Comparison of ENCODE assay signal across 9 mouse cellular contexts in genomic region chr3:149075488-149075851, GRCm38 (mm10).
DNase-seq lines count a peak whose midpoint lies in the region; ATAC-seq and TF ChIP-seq lines count a peak whose summit lies in the region.
"Had no signal": no experiment of that assay in that cellular context is flagged by ENCODE, and none has a peak within 500 bp of the region (broad histone marks: within the 10 kb centered on the region; RNA-seq: fewer than 3 reads in every experiment).

No protein-coding gene starts in this region.

- DNase-seq in layer of hippocampus, adult 9-11 months: peak; percentile 11
- no peak for DNase-seq in layer of hippocampus, adult 9-10 months (ENCODE audit: low spot score)
- DNase-seq in hindbrain, postnatal 0 days (ENCODE audit: low spot score): peak; percentile 68
- DNase-seq in gastrocnemius, postnatal 10 days: no peak
- no peak for DNase-seq in urinary bladder, postnatal 4 days (ENCODE audit: low spot score in 2 of 2)

- no peak for ATAC-seq in embryonic facial prominence, embryonic 13.5 days (ENCODE audit: insufficient number of reproducible peaks, insufficient read depth, low FRiP score, low TSS enrichment, low read depth)
- ATAC-seq in hindbrain, postnatal 0 days: peak; percentile 74
- peak; percentile 89 for ATAC-seq in midbrain, embryonic 13.5 days
- no peak for ATAC-seq in erythroid progenitor cell, adult 5-6 weeks (replicated peaks; ENCODE audit: low FRiP score, poor library complexity, severe bottlenecking)

- no peak overlapping the region for H3K9ac ChIP-seq in embryonic facial prominence, embryonic 13.5 days
- H3K9ac ChIP-seq in hindbrain, postnatal 0 days (replicated peaks; ENCODE audit: low read length): no peak overlapping the region
- H3K9ac ChIP-seq in midbrain, embryonic 13.5 days (replicated peaks): no peak overlapping the region

- H3K9me3 ChIP-seq in embryonic facial prominence, embryonic 13.5 days: no peaks in the 10 kb centered on the region
- H3K9me3 ChIP-seq in hindbrain, postnatal 0 days (ENCODE audit: low read length): no peaks in the 10 kb centered on the region
- no peaks in the 10 kb centered on the region for H3K9me3 ChIP-seq in midbrain, embryonic 13.5 days

- H3K4me2 ChIP-seq in embryonic facial prominence, embryonic 13.5 days: peak overlapping the region; percentile 57
- peak overlapping the region; percentile 53 for H3K4me2 ChIP-seq in hindbrain, postnatal 0 days (ENCODE audit: low read depth, low read length)
- H3K4me2 ChIP-seq in midbrain, embryonic 13.5 days (replicated peaks): no peak overlapping the region

- peak overlapping the region; percentile 24 for H3K4me3 ChIP-seq in embryonic facial prominence, embryonic 13.5 days
- peak overlapping the region; percentile 13 for H3K4me3 ChIP-seq in hindbrain, postnatal 0 days (ENCODE audit: low read length)
- no peak overlapping the region for H3K4me3 ChIP-seq in midbrain, embryonic 13.5 days (replicated peaks)
- H3K4me3 ChIP-seq: myocyte had no signal

- no peaks in the 10 kb centered on the region for H3K27me3 ChIP-seq in embryonic facial prominence, embryonic 13.5 days
- H3K27me3 ChIP-seq in hindbrain, postnatal 0 days (ENCODE audit: insufficient read depth, low read length): no peaks in the 10 kb centered on the region
- H3K27me3 ChIP-seq in midbrain, embryonic 13.5 days: no peaks in the 10 kb centered on the region

- no peak overlapping the region for H3K27ac ChIP-seq in embryonic facial prominence, embryonic 13.5 days
- no peak overlapping the region for H3K27ac ChIP-seq in hindbrain, postnatal 0 days
- H3K27ac ChIP-seq in midbrain, embryonic 13.5 days: no peak overlapping the region

- no peak for TF ChIP-seq CTCF in hindbrain, postnatal 0 days (IDR thresholded peaks at IDR 0.05; ENCODE audit: low read depth)

- no peaks in the 10 kb centered on the region for H3K36me3 ChIP-seq in embryonic facial prominence, embryonic 13.5 days
- no peaks in the 10 kb centered on the region for H3K36me3 ChIP-seq in hindbrain, postnatal 0 days (ENCODE audit: insufficient read depth, low read length)
- no peaks in the 10 kb centered on the region for H3K36me3 ChIP-seq in midbrain, embryonic 13.5 days

- 28% methylated on average over 5 of the region's 5 CpGs for WGBS in embryonic facial prominence, embryonic 13.5 days
- WGBS in hindbrain, postnatal 0 days: 22% methylated on average over 5 of the region's 5 CpGs
- WGBS in midbrain, embryonic 13.5 days: 51% methylated on average over 5 of the region's 5 CpGs

- peaks cover 18% of the 10 kb centered on the region for H3K4me1 ChIP-seq in embryonic facial prominence, embryonic 13.5 days
- H3K4me1 ChIP-seq in hindbrain, postnatal 0 days (ENCODE audit: insufficient read depth, low read length): peaks cover 7% of the 10 kb centered on the region
- H3K4me1 ChIP-seq in midbrain, embryonic 13.5 days (replicated peaks): peaks cover 15% of the 10 kb centered on the region

Comparison
In these comparisons a context has a peak if more than half of its experiments do, and no peak if none do; other contexts are left out.
1. DNase-seq: peak in layer of hippocampus, adult 9-11 months (single experiment) and hindbrain, postnatal 0 days (single experiment); none in layer of hippocampus, adult 9-10 months (single experiment), gastrocnemius, postnatal 10 days (single experiment) and urinary bladder, postnatal 4 days (0 of 2).
2. ATAC-seq: peak in hindbrain, postnatal 0 days (single experiment) and midbrain, embryonic 13.5 days (single experiment); none in embryonic facial prominence, embryonic 13.5 days (single experiment) and erythroid progenitor cell, adult 5-6 weeks (single experiment).